Mouse (Mus musculus): Measurements from ENCODE around the gene Selenos. TPM values are rescaled to one million over a fixed set of nuclear protein-coding genes. Genes with fewer than 3 reads are reported as not detected.

Gene Selenos
- polyA plus RNA-seq, 1 experiment = 48.1 TPM

DNA sequence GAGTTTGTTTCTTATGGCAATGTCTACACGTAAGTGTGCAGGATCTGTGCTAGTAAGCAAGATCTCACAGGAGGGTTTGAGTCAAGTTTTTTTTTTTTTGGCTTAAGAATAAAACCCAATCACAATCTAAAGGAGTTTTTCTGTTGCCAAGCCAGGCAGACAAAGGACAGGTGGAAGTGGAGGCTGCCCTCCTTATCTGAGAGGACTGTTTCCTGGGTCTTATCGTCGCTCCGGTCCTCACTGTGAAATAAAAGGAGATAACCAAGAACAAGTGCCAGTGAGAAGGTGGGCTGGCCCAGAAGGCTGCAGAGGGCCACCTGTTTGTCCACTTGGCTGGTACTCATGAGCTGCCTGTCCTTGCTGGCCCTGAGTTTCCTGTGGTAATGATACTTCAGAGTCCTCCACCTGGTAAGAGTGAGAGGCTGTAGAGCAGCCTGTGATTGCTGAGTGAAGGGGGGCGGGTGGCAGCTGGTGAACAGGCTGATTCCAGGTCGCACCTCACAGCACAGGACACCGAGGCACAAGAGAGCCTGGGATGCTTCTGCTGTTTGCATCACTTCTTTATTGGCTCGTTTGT, 37.5 kb downstream of the Selenos start:
- Histone ChIP-seq H3ac (ENCODE audit: control insufficient read depth, insufficient read length, low read depth) (no peak overlapping the region), H3K36me3 (ENCODE audit: control insufficient read depth, insufficient read depth) (peaks cover 16% of the 10 kb centered on the region), H3K79me3 (ENCODE audit: low read depth) (peaks cover 91% of the 10 kb centered on the region), H3K27me3 (ENCODE audit: control insufficient read depth, insufficient read depth, insufficient read length) (no peaks in the 10 kb centered on the region), H3K4me3 (ENCODE audit: insufficient read depth, poor library complexity, severe bottlenecking) (no peak overlapping the region), H3K79me2 (ENCODE audit: control insufficient read depth, insufficient read depth) (peaks cover 100% of the 10 kb centered on the region)
- TF ChIP-seq FOSL1 (IDR thresholded peaks at IDR 0.05; ENCODE audit: insufficient read depth, low read length, poor library complexity, severe bottlenecking) (no peak), MAX (IDR thresholded peaks at IDR 0.05) (no peak), USF1 (IDR thresholded peaks at IDR 0.05; ENCODE audit: low read depth) (no peak), CTCF (IDR thresholded peaks at IDR 0.05; ENCODE audit: control insufficient read depth, insufficient read depth, insufficient read length) (no peak), MYOG (IDR thresholded peaks at IDR 0.05; ENCODE audit: control insufficient read depth, extremely low read depth, insufficient read length) (no peak), MYOD1 (IDR thresholded peaks at IDR 0.05; ENCODE audit: control insufficient read depth, insufficient read length, low read depth) (no peak), CEBPB (IDR thresholded peaks at IDR 0.05; ENCODE audit: low read depth) (no peak)

DNA sequence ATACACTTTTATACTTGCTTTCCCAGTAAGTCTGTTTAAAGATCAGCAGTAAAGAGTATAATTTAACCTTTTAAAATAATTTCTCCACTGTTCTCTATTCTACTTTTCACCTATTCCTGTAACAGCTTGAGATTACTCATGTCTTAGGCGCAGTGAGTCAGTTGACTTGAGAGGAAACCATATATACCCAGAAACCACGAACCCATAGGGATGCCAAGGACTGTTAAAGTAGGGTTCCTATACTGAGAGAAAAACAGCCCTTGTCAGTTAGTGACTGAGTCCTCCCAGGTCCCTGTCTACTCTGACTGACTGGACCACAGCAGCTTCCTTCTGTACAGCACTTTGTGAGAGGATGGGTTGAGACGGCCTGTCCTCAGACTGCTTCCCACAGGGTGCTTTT, 38.6 kb downstream of the Selenos start:
- no peaks in the 10 kb centered on the region for H3K27me3 ChIP-seq (ENCODE audit: control insufficient read depth, insufficient read depth, insufficient read length)
- H3K79me3 ChIP-seq (ENCODE audit: low read depth) = peaks cover 92% of the 10 kb centered on the region
- peaks cover 100% of the 10 kb centered on the region for H3K79me2 ChIP-seq (ENCODE audit: control insufficient read depth, insufficient read depth)
- H3K4me3 ChIP-seq (ENCODE audit: insufficient read depth, poor library complexity, severe bottlenecking) = no peak overlapping the region
- H3ac ChIP-seq (ENCODE audit: control insufficient read depth, insufficient read length, low read depth) = no peak overlapping the region
- peaks cover 16% of the 10 kb centered on the region for H3K36me3 ChIP-seq (ENCODE audit: control insufficient read depth, insufficient read depth)
- TF ChIP-seq FOSL1 (IDR thresholded peaks at IDR 0.05; ENCODE audit: insufficient read depth, low read length, poor library complexity, severe bottlenecking) = no peak
- TF ChIP-seq MAX (IDR thresholded peaks at IDR 0.05) = no peak
- no peak for TF ChIP-seq CEBPB (IDR thresholded peaks at IDR 0.05; ENCODE audit: low read depth)
- no peak for TF ChIP-seq MYOD1 (IDR thresholded peaks at IDR 0.05; ENCODE audit: control insufficient read depth, insufficient read length, low read depth)
- no peak for TF ChIP-seq USF1 (IDR thresholded peaks at IDR 0.05; ENCODE audit: low read depth)
- TF ChIP-seq CTCF (IDR thresholded peaks at IDR 0.05; ENCODE audit: control insufficient read depth, insufficient read depth, insufficient read length) = no peak
- TF ChIP-seq MYOG (IDR thresholded peaks at IDR 0.05; ENCODE audit: control insufficient read depth, extremely low read depth, insufficient read length) = no peak

DNA sequence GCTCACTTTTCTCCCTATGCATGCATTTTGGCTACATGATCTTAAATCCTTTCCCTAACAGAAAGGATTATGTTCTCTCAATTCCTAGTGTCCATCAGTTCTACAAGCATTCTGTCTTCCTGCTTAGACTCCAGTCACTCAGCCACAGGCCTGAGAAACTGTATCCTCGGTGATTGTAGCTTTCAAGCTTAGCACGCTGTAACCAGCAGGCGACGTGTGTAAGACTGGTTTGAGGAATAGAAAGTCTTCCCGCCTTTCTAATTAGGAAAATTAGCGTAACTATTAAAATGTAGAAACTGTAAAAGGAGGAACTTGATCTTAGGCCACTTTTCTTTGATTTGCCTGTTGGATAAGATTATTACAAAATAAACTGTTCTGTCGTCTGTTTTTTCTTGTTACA, 39.3 kb downstream of the Selenos start:
- H3K36me3 ChIP-seq (ENCODE audit: control insufficient read depth, insufficient read depth) = peaks cover 16% of the 10 kb centered on the region
- no peak overlapping the region for H3ac ChIP-seq (ENCODE audit: control insufficient read depth, insufficient read length, low read depth)
- H3K79me3 ChIP-seq (ENCODE audit: low read depth) = peaks cover 91% of the 10 kb centered on the region
- no peaks in the 10 kb centered on the region for H3K27me3 ChIP-seq (ENCODE audit: control insufficient read depth, insufficient read depth, insufficient read length)
- peaks cover 100% of the 10 kb centered on the region for H3K79me2 ChIP-seq (ENCODE audit: control insufficient read depth, insufficient read depth)
- H3K4me3 ChIP-seq (ENCODE audit: insufficient read depth, poor library complexity, severe bottlenecking) = no peak overlapping the region
- TF ChIP-seq MYOD1 (IDR thresholded peaks at IDR 0.05; ENCODE audit: control insufficient read depth, insufficient read length, low read depth) (no peak), CTCF (IDR thresholded peaks at IDR 0.05; ENCODE audit: control insufficient read depth, insufficient read depth, insufficient read length) (no peak), USF1 (IDR thresholded peaks at IDR 0.05; ENCODE audit: low read depth) (no peak), MYOG (IDR thresholded peaks at IDR 0.05; ENCODE audit: control insufficient read depth, extremely low read depth, insufficient read length) (no peak), MAX (IDR thresholded peaks at IDR 0.05) (no peak), CEBPB (IDR thresholded peaks at IDR 0.05; ENCODE audit: low read depth) (no peak), FOSL1 (IDR thresholded peaks at IDR 0.05; ENCODE audit: insufficient read depth, low read length, poor library complexity, severe bottlenecking) (no peak)

DNA sequence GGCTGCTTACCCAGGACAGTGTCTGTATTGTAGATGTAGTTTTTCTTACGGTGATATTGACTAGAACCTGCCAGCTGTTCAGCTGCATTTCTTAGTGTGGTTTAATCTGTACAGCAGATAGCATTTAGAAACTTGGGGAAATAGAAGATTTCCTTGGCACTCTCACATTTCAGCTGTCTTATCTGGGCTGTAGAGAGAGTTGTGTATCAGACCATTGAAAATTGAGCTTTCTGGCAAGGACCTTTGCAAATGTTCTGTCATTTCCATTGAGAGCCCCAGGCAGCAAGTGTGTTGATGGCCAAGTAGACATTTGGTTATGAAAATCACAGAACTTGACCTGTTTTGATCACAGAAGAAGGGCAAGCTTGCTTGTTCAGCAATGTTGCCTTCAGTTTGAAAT, 40.7 kb downstream of the Selenos start:
- no peak overlapping the region for H3K4me3 ChIP-seq (ENCODE audit: insufficient read depth, poor library complexity, severe bottlenecking)
- peaks cover 100% of the 10 kb centered on the region for H3K79me2 ChIP-seq (ENCODE audit: control insufficient read depth, insufficient read depth)
- TF ChIP-seq MYOG (IDR thresholded peaks at IDR 0.05; ENCODE audit: control insufficient read depth, extremely low read depth, insufficient read length) (no peak), FOSL1 (IDR thresholded peaks at IDR 0.05; ENCODE audit: insufficient read depth, low read length, poor library complexity, severe bottlenecking) (no peak), USF1 (IDR thresholded peaks at IDR 0.05; ENCODE audit: low read depth) (no peak), CEBPB (IDR thresholded peaks at IDR 0.05; ENCODE audit: low read depth) (no peak), MYOD1 (IDR thresholded peaks at IDR 0.05; ENCODE audit: control insufficient read depth, insufficient read length, low read depth) (no peak), MAX (IDR thresholded peaks at IDR 0.05) (no peak), CTCF (IDR thresholded peaks at IDR 0.05; ENCODE audit: control insufficient read depth, insufficient read depth, insufficient read length) (no peak)
- H3ac ChIP-seq (ENCODE audit: control insufficient read depth, insufficient read length, low read depth) = no peak overlapping the region
- peaks cover 88% of the 10 kb centered on the region for H3K79me3 ChIP-seq (ENCODE audit: low read depth)
- no peaks in the 10 kb centered on the region for H3K27me3 ChIP-seq (ENCODE audit: control insufficient read depth, insufficient read depth, insufficient read length)
- H3K36me3 ChIP-seq (ENCODE audit: control insufficient read depth, insufficient read depth) = peaks cover 9% of the 10 kb centered on the region

DNA sequence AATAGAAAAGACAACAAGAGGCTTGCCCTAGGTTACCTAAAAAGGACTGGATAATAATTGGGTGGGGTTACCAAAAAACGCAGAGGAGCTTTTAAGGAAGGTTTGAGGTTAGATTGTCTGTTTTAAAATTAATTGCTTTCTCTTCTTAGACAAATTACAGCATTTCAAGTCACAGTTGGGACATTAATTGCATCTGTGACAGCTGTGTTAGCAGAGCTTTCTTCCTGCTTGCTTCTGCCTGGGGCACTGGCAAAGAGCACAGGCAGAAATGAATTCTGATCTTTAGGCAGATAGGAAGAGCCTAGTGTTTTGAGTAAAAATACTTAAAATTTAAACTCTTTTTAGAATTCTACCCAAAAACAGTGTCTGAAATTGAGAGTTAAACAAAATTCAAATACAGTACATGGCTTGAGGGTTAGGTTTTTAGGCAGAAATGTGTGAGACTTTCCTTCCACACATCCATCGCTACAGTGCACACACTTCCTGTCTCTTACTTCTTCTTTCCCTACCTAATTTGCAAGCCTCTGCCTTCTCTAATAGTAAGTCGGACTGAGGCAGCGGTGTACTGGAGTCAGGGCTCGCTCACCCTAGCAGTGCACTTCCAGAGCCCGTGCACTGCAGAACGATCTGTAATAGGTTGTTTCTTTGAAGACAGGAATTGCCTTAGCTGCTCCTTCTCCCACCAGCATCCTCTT, 41.4 kb downstream of the Selenos start:
- TF ChIP-seq MYOG (IDR thresholded peaks at IDR 0.05; ENCODE audit: control insufficient read depth, extremely low read depth, insufficient read length) (no peak), MYOD1 (IDR thresholded peaks at IDR 0.05; ENCODE audit: control insufficient read depth, insufficient read length, low read depth) (no peak), CTCF (IDR thresholded peaks at IDR 0.05; ENCODE audit: control insufficient read depth, insufficient read depth, insufficient read length) (no peak)

More for the DNA sequence above, 41.4 kb downstream of the Selenos start:
- Histone ChIP-seq H3K27me3 (ENCODE audit: control insufficient read depth, insufficient read depth, insufficient read length) (no peaks in the 10 kb centered on the region), H3K79me2 (ENCODE audit: control insufficient read depth, insufficient read depth) (peaks cover 100% of the 10 kb centered on the region), H3K79me3 (ENCODE audit: low read depth) (peaks cover 88% of the 10 kb centered on the region), H3K36me3 (ENCODE audit: control insufficient read depth, insufficient read depth) (peaks cover 11% of the 10 kb centered on the region), H3ac (ENCODE audit: control insufficient read depth, insufficient read length, low read depth) (no peak overlapping the region), H3K4me3 (ENCODE audit: insufficient read depth, poor library complexity, severe bottlenecking) (no peak overlapping the region)
